Mouse (Mus musculus) liver, adult 2 months (tissue): ENCODE measurements around the gene Oxct2a.

Experiments
- CTCF ChIP-seq: fragments of 200-500 bp; IDR thresholded peaks from 2 replicates; pipeline ENCODE4 v1.5.1; 2011; ENCODE audit warnings: low read depth, low read length, control low read depth
- POLR2A ChIP-seq: fragments of 200-500 bp; IDR thresholded peaks from 2 replicates; pipeline ENCODE4 v1.6.1; 2011; ENCODE audit warnings: low read length, control low read depth; ENCODE audit not compliant: insufficient read depth; ENCODE audit errors: extremely low read depth

- TF ChIP-seq CTCF (no peak), POLR2A (no peak)
These were observed 38.5 kb downstream of the Oxct2a start for GRCm38 (mm10) chr4:123284731-123285624.
